Mouse (Mus musculus): ENCODE data around the gene Brd7. TPM values are rescaled to one million over a fixed set of nuclear protein-coding genes. Genes with fewer than 3 reads are reported as not detected.

The Brd7 gene
- total RNA-seq, 2 experiments from 2014 or later, result 63.4 to 68.8 TPM

DNA sequence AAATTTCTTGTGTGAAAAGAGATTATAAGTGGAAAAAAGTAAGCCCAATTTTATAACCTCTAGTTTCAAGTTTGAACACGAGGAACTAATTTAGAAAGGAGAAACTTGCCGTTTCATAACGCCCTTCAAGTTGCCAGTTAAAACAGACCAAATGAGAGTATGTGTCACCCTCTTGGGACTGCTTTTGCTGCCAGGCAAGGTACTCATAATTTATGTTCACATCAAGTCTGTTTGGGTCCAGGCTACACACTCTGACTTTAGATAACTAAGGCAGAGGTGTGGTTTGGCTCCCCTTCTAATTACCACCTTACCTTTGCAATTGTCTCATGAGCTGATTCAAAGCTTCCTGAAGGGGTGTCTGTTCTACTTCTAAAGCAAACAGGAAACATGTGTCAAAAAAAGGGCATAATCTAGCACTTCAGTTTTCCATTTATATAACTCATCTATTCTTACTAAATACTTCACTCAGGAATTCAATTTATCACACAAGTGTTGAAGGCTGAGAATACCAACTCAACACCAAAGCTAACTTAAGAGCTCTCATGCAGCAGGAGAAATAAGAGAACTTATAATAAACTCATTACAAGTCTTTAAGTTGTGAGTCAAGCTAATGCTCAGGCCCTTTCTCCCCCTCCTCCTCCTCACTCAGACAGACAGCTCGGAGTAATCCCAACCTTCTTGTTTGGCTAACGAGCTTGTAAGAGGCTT is 4.6 kb downstream of the Brd7 start:
- DNase-seq (ENCODE audit: low spot score in 2 of 2), result no peak

GRCm38 (mm10) chr8:88349046-88349445 is 12.9 kb downstream of the Brd7 start:
- no peak for DNase-seq (ENCODE audit: low spot score in 2 of 2)

DNA sequence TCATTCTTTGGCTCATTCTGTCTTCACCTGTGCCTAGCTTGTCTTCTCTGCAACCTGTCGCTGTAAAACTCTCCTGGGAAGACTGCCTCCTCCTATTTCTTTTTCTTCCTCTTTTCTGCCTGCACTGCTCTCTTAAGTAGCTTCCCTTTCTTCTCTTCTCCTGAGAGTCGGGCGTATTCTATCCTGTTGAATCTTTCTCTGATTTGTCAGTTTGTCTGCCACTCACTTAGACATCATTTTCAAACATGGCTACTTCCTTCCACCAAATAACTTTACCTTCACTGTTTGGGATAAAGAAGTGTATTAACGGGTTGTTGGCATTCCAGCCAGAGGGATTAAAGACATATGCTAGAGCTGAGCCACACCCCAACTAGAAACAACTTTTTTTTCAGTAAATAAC is 20.0 kb downstream of the Brd7 start:
- no peak for DNase-seq (ENCODE audit: low spot score in 2 of 2)

- no peak for DNase-seq (ENCODE audit: low spot score in 2 of 2)
Observed at GRCm38 (mm10) chr8:88339887-88340695, 21.9 kb downstream of the Brd7 start.

GRCm38 (mm10) chr8:88339221-88339620 is 22.8 kb downstream of the Brd7 start:
- no peak for DNase-seq (ENCODE audit: low spot score in 2 of 2)

DNA sequence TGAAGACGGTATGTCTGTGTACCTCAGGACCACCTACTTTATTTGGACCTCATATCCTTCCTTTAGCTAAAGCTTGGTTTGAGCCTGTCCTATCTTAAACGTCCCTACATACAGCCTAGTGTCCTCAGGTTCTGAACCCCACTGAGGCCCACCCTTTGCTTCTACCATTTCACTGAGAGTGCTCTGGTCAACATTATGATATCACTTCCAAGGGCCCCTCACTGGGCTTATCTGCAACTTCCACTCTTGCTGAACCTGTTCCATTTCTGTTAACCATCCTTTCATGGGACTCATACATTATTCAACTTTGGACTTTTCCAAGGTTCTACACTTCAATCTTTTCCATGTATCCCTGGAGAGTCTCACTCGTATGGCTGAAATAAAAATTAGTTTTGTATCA is 27.0 kb downstream of the Brd7 start:
- no peak for DNase-seq (ENCODE audit: low spot score in 2 of 2)

DNA sequence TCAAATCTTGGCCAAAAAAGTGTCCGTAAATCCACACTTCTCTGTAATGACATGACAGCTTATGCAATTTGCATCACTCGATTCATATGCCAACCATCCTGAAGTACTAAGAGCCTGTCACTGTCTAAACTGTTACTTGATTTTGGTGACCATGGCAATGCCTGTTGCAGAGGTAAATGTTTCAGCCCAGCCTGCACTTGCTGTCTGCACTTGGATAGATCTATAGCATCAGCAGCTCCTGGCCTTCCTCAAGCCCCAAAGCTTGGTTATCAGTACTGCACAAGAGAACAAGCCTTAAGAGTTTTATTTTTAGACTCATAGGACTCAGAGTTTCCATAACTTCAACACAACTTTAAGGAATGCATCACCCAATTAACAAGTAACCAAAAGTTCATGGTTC is 27.6 kb downstream of the Brd7 start:
- DNase-seq (ENCODE audit: low spot score in 2 of 2), result no peak

DNA sequence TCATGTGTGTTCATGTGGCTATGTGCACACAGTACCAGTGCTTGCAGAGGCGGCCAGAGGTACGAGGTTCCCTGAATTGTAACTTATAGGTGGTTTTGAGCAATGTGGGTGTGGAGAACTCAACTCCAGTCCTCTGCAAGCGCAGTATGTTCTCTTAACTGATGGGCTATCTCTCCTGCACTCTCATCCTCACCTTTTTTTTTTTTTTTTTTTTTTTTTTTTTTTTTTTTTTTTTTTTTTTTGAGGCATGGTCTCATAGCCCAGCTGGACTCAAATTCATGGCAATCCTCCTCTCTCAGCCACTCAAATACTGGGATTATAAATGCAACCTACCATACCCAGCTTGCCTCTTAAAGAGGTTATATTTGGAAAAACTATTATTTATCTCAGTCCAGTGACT is 31.2 kb downstream of the Brd7 start:
- DNase-seq (ENCODE audit: low spot score in 2 of 2), result peak in 1 of 2 experiments; percentile 5

DNA sequence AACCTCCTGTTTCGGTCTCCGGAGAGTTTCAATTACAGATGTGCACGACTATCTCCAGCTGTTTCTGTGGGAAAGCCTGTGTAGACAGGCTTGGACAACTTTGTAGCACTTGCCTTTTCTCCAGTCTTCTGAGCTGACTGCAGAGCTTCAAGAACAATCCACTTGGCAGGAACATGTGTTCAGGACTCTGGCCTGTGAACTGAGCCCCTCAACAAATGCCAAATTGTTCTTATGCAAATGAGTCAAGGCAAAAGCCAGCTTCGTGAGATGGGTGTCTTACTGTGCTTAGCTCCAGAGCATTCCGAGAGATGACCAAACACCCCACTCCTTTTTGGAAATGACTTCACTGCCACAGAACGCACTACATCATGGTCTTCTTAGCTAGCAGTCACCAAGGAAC is 33.3 kb downstream of the Brd7 start:
- DNase-seq (ENCODE audit: low spot score in 2 of 2), result peak in 1 of 2 experiments; percentile 6

DNA sequence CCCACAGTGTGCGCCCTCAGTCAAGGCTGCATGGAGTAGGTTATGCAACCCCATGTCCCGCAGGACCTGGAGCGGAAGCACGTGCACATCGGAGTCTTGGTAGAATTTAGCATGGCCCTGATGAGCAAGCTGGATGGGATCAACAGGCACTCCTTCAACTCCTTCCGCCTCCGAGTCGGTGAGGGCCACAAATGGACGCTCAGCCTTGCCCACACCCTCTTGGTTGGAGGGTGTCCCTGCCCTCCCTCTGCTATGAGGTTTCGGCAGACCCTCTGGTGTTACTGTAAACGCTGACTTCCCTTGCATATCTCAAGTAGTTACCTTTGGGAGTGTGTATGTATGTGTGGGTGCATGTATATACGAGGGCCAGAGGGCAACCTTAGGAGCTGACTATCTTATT is 35.7 kb downstream of the Brd7 start:
- DNase-seq (ENCODE audit: low spot score in 2 of 2), result no peak

DNA sequence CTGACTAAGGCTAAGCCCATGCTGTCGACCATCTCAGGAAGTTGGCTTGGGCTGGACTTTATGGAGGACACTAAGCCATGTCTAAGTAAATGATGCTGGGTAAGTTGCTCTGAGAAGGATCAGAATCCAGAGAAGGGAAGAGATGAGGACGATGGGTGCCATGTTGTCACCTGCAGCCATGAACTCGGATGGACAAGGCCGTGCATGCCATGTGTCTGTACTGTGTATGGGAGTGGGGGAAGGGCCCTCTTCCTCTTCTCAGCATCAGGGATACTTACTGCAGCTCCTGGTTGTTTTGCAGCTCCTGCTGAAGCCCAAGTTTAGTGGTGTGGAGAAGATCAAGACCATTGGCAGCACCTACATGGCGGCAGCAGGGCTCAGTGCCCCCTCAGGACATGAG is 36.2 kb downstream of the Brd7 start:
- DNase-seq (ENCODE audit: low spot score in 2 of 2), result no peak

DNA sequence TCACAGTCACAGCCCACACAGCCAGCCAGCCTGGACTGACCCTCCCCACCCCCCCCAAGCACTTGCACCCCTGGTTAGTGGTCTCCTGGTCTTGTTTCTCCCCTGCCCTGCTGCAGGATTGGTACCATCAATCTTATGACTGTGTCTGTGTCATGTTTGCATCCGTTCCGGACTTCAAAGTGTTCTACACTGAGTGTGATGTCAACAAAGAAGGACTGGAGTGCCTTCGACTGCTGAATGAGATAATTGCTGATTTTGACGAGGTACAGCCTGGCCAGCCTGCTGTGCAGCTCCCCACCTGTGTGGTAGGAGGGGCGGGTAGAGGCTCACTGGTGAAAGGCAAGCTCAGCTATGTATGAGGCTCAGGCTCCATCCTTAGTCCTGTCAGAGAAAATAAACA is 36.7 kb downstream of the Brd7 start:
- DNase-seq (ENCODE audit: low spot score in 2 of 2), result no peak

DNA sequence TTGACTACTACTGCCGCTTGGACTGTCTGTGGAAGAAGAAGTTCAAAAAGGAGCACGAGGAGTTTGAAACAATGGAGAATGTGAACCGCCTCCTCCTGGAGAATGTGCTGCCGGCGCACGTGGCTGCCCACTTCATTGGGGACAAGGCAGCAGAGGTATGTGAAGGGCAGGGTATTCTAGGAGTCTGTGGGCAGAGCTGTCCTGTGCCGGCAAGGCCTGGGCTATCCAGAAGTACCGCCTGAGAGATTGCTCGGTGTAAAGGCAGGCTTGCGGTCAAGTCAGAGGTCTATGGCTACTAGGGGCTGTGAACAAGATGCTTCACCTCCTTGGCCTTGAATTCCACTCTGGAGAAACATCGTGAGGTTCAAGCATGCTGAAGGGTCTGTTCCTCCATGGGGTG is 37.2 kb downstream of the Brd7 start:
- no peak for DNase-seq (ENCODE audit: low spot score in 2 of 2)

DNA sequence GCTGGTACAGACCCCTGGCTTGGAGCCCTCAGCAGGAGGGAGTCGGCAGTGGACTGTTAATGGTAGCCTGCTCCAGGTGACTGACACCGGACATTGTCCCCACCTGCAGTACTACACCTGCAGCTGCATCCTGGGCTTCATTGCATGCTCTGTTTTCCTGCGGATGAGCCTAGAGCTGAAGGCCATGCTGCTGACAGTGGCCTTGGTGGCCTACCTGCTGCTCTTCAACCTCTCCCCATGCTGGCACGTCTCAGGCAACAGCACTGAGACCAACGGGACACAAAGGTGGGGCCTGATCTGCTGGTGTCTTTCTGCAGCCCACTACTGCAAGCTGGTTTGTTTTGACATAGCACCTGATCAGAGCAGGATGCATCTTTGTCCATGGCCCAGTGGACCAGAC is 38.5 kb downstream of the Brd7 start:
- no peak for DNase-seq (ENCODE audit: low spot score in 2 of 2)

- DNase-seq (ENCODE audit: low spot score in 2 of 2), result no peak
Observed at GRCm38 (mm10) chr8:88321387-88321786, 40.6 kb downstream of the Brd7 start.

DNA sequence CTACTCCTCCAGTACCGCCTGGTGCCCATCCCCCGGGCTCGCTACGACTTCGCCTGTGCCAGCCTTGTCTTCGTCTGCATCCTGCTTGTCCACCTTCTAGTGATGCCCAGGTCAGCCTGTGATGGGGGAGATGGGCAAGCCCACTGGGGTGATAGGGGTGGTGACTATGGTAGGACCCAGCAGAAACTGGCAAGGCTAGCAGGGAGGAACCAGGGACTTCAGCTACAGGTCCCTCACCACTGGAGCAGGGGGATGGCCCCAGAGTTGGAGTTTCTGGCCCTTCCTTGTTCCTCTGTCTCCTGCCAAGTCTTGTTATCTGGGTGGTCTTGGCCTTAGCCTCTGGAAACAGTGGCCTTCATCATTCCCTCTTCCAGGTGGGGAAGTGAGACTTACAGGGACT is 41.9 kb downstream of the Brd7 start:
- no peak for DNase-seq (ENCODE audit: low spot score in 2 of 2)

GRCm38 (mm10) chr8:88318151-88318550 is 43.8 kb downstream of the Brd7 start:
- DNase-seq (ENCODE audit: low spot score in 2 of 2), result no peak

DNA sequence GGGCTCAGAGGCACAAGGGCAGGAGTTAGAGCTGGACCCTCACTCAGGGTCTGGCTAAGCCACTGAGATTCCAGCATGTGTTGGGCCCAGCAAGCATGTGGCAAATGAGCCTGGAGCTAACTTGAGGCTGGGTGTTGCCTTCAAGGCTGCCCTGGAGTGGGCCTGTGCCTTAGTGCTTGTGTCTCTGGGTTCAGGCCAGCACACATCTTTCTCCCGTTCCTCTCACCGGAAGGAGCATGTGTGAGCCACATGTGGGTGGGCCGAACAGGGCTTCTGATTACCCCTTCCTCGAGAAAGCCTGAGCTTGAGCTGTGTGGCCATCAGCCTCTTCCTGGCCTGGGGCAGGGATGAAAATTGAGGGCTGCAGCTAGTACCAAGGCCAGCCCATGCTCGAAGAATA is 44.7 kb downstream of the Brd7 start:
- no peak for DNase-seq (ENCODE audit: low spot score in 2 of 2)

DNA sequence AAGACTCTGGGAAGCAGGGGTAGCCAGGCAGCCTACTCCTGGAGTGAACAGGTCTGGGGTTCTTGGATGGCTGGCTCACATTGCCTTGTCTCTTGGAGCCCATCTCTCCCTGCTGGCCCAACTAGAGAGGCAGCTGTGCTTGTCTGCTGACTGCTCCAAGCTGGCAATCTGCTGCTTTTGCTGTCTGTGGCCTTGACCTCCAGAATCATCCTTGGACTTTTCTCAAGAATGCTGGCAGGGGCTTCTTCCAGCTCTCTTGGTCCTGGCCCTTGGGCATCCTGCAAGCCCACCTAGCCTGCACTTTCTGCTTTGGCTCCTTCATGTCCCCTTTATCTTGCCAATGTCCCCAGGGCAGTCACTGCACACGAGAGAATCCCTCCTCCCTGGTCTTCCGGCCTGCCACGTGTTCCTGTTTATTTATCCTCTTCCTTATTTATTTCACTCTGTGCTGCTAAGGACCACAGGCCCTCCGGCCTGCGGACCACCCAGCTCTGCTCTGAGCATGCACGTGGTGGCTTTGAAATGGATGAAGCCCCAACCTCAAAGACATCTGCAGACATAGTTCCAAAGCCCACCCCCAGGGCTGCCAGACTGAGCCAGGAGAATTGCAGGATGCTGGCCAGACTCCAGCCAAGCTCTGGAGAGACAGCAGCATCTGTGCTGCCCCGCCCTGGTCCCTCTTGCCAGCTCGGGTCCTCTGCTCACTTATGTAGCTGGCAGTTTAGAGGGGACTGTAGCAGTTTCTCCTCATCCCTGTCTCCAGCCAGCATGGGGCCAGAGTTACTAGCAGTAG is 45.7 kb downstream of the Brd7 start:
- DNase-seq (ENCODE audit: low spot score in 2 of 2), result peak; percentile 57 to 61

- no peak for DNase-seq (ENCODE audit: low spot score in 2 of 2)
Observed at GRCm38 (mm10) chr8:88315302-88315701, 46.7 kb downstream of the Brd7 start.

- no peak for DNase-seq (ENCODE audit: low spot score in 2 of 2)
Observed at GRCm38 (mm10) chr8:88313991-88314390, 48.0 kb downstream of the Brd7 start.

DNA sequence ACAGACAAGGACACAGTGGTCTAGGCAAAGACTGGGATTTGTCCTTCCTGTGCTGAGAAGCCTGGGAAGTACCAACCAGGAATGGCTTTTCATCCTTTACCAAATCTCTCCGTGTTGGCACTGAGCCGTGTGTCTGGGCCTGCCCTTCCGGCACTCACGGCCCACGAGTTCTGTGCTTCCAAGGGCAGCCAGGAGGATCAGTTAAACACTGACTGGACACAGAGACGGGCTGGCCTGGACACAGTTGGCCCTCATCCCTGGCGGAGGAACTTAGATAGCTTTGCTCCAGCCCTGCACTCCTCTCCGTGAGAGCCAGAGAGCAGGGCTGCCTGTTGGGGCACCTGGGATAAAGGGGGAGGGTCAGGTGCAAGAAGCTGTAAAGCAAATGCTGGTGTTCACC is 49.0 kb downstream of the Brd7 start:
- DNase-seq (ENCODE audit: low spot score in 2 of 2), result no peak
